Mouse (Mus musculus): ENCODE results near the gene Tmem213. TPM values are rescaled to one million over a fixed set of nuclear protein-coding genes. Genes with fewer than 3 reads are reported as not detected.

Tmem213 gene
- total and polyA plus RNA-seq, 2 experiments from 2014 or later = not detected

- Histone ChIP-seq H3K9ac (replicated peaks; ENCODE audit: low read length) (no peak overlapping the region), H3K27me3 (ENCODE audit: insufficient read depth, low read length) (no peaks in the 10 kb centered on the region), H3K36me3 (ENCODE audit: insufficient read depth, low read length) (peaks cover 21% of the 10 kb centered on the region; the same call in 1 of the 2 replicates), H3K4me3 (ENCODE audit: low read length) (no peak overlapping the region), H3K9me3 (ENCODE audit: low read length) (no peaks in the 10 kb centered on the region), H3K4me1 (ENCODE audit: insufficient read depth, low read length) (no peaks in the 10 kb centered on the region), H3K27ac (no peak overlapping the region), H3K4me2 (ENCODE audit: low read depth, low read length) (no peak overlapping the region)
- DNase-seq (ENCODE audit: low spot score) (no peak), ATAC-seq (no peak)
- no peak for TF ChIP-seq CTCF (IDR thresholded peaks at IDR 0.05; ENCODE audit: low read depth)
- WGBS = 75% methylated on average over 18 of the region's 18 CpGs
Observed at GRCm38 (mm10) chr6:38123471-38124206, 14.6 kb downstream of the Tmem213 start.

- H3K27me3 ChIP-seq (ENCODE audit: insufficient read depth, low read length) = no peaks in the 10 kb centered on the region
- no peak for TF ChIP-seq CTCF (IDR thresholded peaks at IDR 0.05; ENCODE audit: low read depth)
- no peak within 1 kb of the TSS for H3K4me2 ChIP-seq (ENCODE audit: low read depth, low read length)
- no peaks in the 10 kb centered on the region for H3K4me1 ChIP-seq (ENCODE audit: insufficient read depth, low read length)
- H3K9ac ChIP-seq (replicated peaks; ENCODE audit: low read length) = no peak within 1 kb of the TSS
- H3K9me3 ChIP-seq (ENCODE audit: low read length) = no peaks in the 10 kb centered on the region
- peaks cover 24% of the 10 kb centered on the region; the same call in 1 of the 2 replicates for H3K36me3 ChIP-seq (ENCODE audit: insufficient read depth, low read length)
- no peak for ATAC-seq
- H3K27ac ChIP-seq = no peak within 1 kb of the TSS
- DNase-seq (ENCODE audit: low spot score) = no peak
- WGBS = 88% methylated on average over 7 of the region's 7 CpGs
- no peak within 1 kb of the TSS for H3K4me3 ChIP-seq (ENCODE audit: low read length)
Observed at GRCm38 (mm10) chr6:38124207-38124835, 15.3 kb downstream of the Tmem213 start, which contains the start of gene Atp6v0a4. Atp6v0a4 (minus strand) TSS chr6:38124586.

GRCm38 (mm10) chr6:38124882-38125281 is 15.8 kb downstream of the Tmem213 start:
- Histone ChIP-seq H3K36me3 (ENCODE audit: insufficient read depth, low read length) (peaks cover 25% of the 10 kb centered on the region; the same call in 1 of the 2 replicates), H3K27ac (no peak overlapping the region), H3K4me3 (ENCODE audit: low read length) (no peak overlapping the region), H3K9me3 (ENCODE audit: low read length) (no peaks in the 10 kb centered on the region), H3K4me1 (ENCODE audit: insufficient read depth, low read length) (no peaks in the 10 kb centered on the region), H3K27me3 (ENCODE audit: insufficient read depth, low read length) (no peaks in the 10 kb centered on the region), H3K4me2 (ENCODE audit: low read depth, low read length) (no peak overlapping the region), H3K9ac (replicated peaks; ENCODE audit: low read length) (no peak overlapping the region)
- 96% methylated on average over 5 of the region's 5 CpGs for WGBS
- no peak for ATAC-seq
- no peak for TF ChIP-seq CTCF (IDR thresholded peaks at IDR 0.05; ENCODE audit: low read depth)
- DNase-seq (ENCODE audit: low spot score) = no peak

GRCm38 (mm10) chr6:38125462-38125861 is 16.4 kb downstream of the Tmem213 start:
- no peak overlapping the region for H3K27ac ChIP-seq
- H3K9me3 ChIP-seq (ENCODE audit: low read length) = no peaks in the 10 kb centered on the region
- H3K4me1 ChIP-seq (ENCODE audit: insufficient read depth, low read length) = no peaks in the 10 kb centered on the region
- WGBS = 93% methylated on average over 3 of the region's 3 CpGs
- H3K4me3 ChIP-seq (ENCODE audit: low read length) = no peak overlapping the region
- ATAC-seq = no peak
- H3K36me3 ChIP-seq (ENCODE audit: insufficient read depth, low read length) = peaks cover 30% of the 10 kb centered on the region; the same call in 1 of the 2 replicates
- H3K27me3 ChIP-seq (ENCODE audit: insufficient read depth, low read length) = no peaks in the 10 kb centered on the region
- H3K4me2 ChIP-seq (ENCODE audit: low read depth, low read length) = no peak overlapping the region
- no peak overlapping the region for H3K9ac ChIP-seq (replicated peaks; ENCODE audit: low read length)
- no peak for DNase-seq (ENCODE audit: low spot score)
- TF ChIP-seq CTCF (IDR thresholded peaks at IDR 0.05; ENCODE audit: low read depth) = no peak

- Histone ChIP-seq H3K4me1 (ENCODE audit: insufficient read depth, low read length) (no peaks in the 10 kb centered on the region), H3K9me3 (ENCODE audit: low read length) (no peaks in the 10 kb centered on the region), H3K27ac (no peak overlapping the region), H3K4me3 (ENCODE audit: low read length) (no peak overlapping the region), H3K9ac (replicated peaks; ENCODE audit: low read length) (no peak overlapping the region), H3K36me3 (ENCODE audit: insufficient read depth, low read length) (peaks cover 30% of the 10 kb centered on the region; the same call in 1 of the 2 replicates), H3K27me3 (ENCODE audit: insufficient read depth, low read length) (no peaks in the 10 kb centered on the region), H3K4me2 (ENCODE audit: low read depth, low read length) (no peak overlapping the region)
- WGBS = 84% methylated on average over 14 of the region's 14 CpGs
- ATAC-seq = no peak
- no peak for TF ChIP-seq CTCF (IDR thresholded peaks at IDR 0.05; ENCODE audit: low read depth)
- no peak for DNase-seq (ENCODE audit: low spot score)
Observed at GRCm38 (mm10) chr6:38128115-38128514, 19.1 kb downstream of the Tmem213 start.

- DNase-seq (ENCODE audit: low spot score) (no peak), ATAC-seq (no peak)
- WGBS = 96% methylated on average over 5 of the region's 5 CpGs
- Histone ChIP-seq H3K36me3 (ENCODE audit: insufficient read depth, low read length) (peaks cover 30% of the 10 kb centered on the region; the same call in 1 of the 2 replicates), H3K9ac (replicated peaks; ENCODE audit: low read length) (no peak overlapping the region), H3K4me3 (ENCODE audit: low read length) (no peak overlapping the region), H3K9me3 (ENCODE audit: low read length) (no peaks in the 10 kb centered on the region), H3K4me2 (ENCODE audit: low read depth, low read length) (no peak overlapping the region), H3K27me3 (ENCODE audit: insufficient read depth, low read length) (no peaks in the 10 kb centered on the region), H3K4me1 (ENCODE audit: insufficient read depth, low read length) (no peaks in the 10 kb centered on the region), H3K27ac (no peak overlapping the region)
- TF ChIP-seq CTCF (IDR thresholded peaks at IDR 0.05; ENCODE audit: low read depth) = peak; percentile 28
Observed at GRCm38 (mm10) chr6:38129883-38130282, 20.8 kb downstream of the Tmem213 start.
